Mouse (Mus musculus) myocyte (in vitro differentiated cells): ENCODE measurements at regions not wholly inside any gene's neighbourhood (a gene's known extent, or its start where the extent isn't known, plus 50 kb on each side); places are given as distances from the start of the nearest gene placed in this dataset.

Experiments
- CEBPB ChIP-seq: IDR thresholded peaks from 2 replicates; pipeline ENCODE4 v1.6.1; 2011; ENCODE audit warnings: mild to moderate bottlenecking, moderate library complexity; ENCODE audit not compliant: poor library complexity, insufficient read depth, severe bottlenecking
- E2F4 ChIP-seq: IDR thresholded peaks from one replicate; pipeline ENCODE4 v1.6.1; 2011; ENCODE audit warnings: mild to moderate bottlenecking, control low read depth, moderate library complexity; ENCODE audit not compliant: insufficient read depth
- MAX ChIP-seq: IDR thresholded peaks from one replicate; pipeline ENCODE4 v1.6.1; 2011; ENCODE audit warnings: low read depth, mild to moderate bottlenecking, control low read depth
- MYOD1 ChIP-seq, 3 experiments: IDR thresholded peaks; one replicate each; pipeline ENCODE4 v1.6.1; 2011; ENCODE audit warnings: control low read depth in 2 of 3, low read depth in 2 of 3, mild to moderate bottlenecking in 2 of 3, moderate library complexity in 1 of 3; ENCODE audit not compliant: insufficient read length in 2 of 3, control insufficient read depth in 1 of 3
- POLR2A ChIP-seq: IDR thresholded peaks from one replicate; pipeline ENCODE4 v1.6.1; 2011; ENCODE audit warnings: low read depth, mild to moderate bottlenecking, control low read depth, moderate library complexity; ENCODE audit not compliant: insufficient read length
- POLR2AphosphoS2 ChIP-seq: IDR thresholded peaks from one replicate; pipeline ENCODE4 v1.6.1; 2011; ENCODE audit warnings: low read depth, control low read depth; ENCODE audit not compliant: insufficient read length
- REST ChIP-seq: IDR thresholded peaks from one replicate; pipeline ENCODE4 v1.6.1; 2011; ENCODE audit warnings: mild to moderate bottlenecking, control low read depth, moderate library complexity; ENCODE audit not compliant: insufficient read depth, insufficient read length
- SRF ChIP-seq: IDR thresholded peaks from one replicate; pipeline ENCODE4 v1.6.1; 2011; ENCODE audit warnings: low read depth; ENCODE audit not compliant: control insufficient read depth, insufficient read length
- TCF12 ChIP-seq: IDR thresholded peaks from one replicate; pipeline ENCODE4 v1.6.1; 2011; ENCODE audit warnings: mild to moderate bottlenecking, control low read depth; ENCODE audit not compliant: poor library complexity, insufficient read depth, severe bottlenecking
- TCF3 ChIP-seq: IDR thresholded peaks from one replicate; pipeline ENCODE4 v1.6.1; 2011; ENCODE audit warnings: low read depth, control low read depth; ENCODE audit not compliant: insufficient read length
- USF1 ChIP-seq: IDR thresholded peaks from one replicate; pipeline ENCODE4 v1.6.1; 2011; ENCODE audit warnings: low read depth, mild to moderate bottlenecking, control low read depth, moderate library complexity

DNA sequence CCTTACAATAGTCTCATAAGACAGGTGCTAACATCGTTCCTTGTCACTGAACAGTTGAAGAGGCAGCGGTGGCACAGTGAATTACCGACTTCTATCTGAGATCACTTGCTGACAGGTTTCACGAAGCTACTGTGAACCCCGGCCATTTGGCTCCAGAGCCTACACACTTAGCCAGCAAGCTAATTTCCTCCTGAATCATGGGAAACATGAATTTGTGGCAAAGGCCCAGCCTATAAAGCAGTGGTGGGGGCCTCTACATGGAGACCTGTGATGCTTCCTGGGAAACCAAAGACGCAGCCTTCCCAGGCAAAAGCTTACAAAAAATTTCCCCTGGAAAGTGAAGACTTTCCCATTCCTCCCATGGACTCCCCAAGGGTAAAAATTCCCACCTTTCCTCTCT, 66.3 kb upstream of the Plcl2 start:
- TF ChIP-seq POLR2A (no peak), MAX (no peak), TCF12 (no peak), SRF (no peak), MYOD1 (IDR thresholded peaks at IDR 0.05; ENCODE audit: control insufficient read depth in 1 of 3, insufficient read length in 2 of 3, low read depth in 2 of 3) (no peak), POLR2AphosphoS2 (no peak), USF1 (no peak), E2F4 (no peak), TCF3 (no peak), REST (no peak), CEBPB (no peak)
